Mouse (Mus musculus): Measurements from ENCODE around the gene Dcaf17.

Dcaf17 gene

DNA sequence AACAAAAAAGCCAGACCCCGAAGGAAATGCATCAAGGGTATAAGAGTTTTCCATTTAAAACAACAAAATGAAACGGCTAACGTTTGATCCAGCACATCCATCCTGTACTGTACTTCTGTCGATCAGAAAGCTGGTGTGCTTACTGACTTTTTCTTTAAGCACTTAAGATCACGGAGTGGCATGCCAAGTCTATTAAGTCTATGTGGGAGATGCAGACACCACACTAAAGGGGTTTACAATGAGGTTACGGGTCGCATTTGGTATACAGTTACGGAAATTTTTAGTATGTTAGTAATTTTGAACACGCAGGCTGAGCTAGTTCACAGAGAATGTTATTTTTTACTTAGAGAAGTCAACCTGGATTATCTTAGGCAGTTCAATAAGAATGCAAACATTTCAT is 412 bp upstream of the Dcaf17 start:
- no peak for DNase-seq (ENCODE audit: low spot score in 2 of 2)

DNA sequence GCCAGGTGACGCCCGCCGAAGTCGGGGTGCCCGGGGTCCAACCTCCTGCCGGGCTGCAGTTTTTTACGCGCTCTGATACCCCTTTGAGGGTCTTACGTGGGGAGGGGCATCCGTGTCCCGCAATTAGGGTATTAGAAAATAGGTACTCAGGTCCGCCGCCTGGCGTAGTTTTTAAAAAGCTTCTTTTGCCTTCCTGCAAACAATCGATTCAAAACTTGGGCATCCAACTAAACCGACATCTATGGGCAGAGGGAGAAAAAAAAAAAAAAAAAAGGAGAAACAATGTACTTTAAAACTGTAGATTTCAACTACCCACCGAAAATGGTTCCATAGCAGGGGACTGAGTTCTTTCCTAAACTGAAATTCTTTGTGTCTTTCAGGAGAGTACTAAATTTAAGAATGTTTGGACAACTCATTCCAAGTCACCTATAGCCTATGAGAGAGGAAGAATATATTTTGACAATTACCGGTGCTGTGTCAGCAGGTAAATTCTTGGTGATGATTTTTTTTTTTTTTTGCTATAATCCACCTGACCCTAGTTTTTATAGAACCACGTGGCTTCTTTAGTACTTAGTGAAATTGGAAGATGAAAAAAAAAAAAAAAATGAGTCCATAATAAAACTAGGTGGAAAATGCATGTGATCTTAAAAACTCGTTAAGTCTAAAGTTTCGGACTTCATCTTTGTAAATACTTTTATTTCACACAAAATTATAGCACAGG is 1.1 kb downstream of the Dcaf17 start:
- no peak for DNase-seq (ENCODE audit: low spot score in 2 of 2)

DNA sequence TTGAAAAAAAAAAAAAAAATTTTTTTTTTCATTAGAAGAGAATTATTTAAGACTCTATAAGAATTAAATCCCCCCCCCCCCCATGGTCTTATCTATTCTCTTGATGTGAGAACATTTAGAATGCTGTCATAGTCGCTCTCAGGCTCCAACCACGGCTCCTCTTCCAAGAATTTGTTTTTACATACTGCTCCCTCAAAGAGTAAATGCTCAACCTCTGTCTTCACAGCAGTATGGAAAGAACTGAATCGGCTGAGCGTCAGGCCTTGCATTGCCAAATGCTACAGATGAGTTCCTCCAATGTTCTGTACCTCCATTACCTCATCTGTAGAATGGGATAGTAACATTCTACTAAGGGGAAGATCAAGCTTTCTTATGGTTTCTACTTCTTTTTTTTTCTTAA is 16.5 kb downstream of the Dcaf17 start:
- DNase-seq (ENCODE audit: low spot score in 2 of 2), result no peak

DNA sequence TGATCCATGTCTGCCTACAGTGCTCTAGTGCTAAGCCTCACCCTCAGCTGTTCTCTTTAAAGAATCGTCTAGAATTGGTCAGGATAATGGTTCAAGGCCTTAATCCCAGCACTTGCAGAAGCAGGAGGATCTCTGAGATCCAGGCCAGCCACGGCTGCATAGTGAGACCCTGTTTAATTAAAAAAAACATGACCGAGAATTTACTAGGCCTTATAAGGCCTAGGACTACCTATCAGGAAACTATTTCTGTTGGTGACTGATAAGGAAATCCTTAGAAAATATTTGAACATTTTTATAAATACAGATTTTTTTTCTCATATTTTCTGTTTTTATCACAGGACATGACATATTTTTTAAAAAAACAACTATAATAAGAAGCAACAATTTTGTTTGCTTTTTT is 18.2 kb downstream of the Dcaf17 start:
- no peak for DNase-seq (ENCODE audit: low spot score in 2 of 2)

DNA sequence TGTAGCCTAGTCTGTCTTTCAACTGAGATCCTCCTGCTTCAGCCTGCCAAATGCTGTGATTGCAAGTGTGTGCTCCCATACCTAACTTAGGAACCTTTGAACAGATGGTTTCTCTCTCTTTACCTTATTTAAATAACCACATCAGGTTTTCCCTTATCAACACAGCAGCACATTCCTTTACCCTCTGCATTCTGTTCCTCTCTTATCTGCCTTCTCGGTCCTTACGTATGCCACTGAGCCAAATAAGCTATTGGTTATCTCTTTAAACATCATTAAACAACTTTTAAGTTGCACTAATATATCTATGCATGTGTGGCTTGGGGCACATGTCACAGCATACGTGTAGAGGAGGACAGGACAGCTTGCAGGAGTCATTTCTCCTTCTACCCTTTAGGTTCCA is 18.7 kb downstream of the Dcaf17 start:
- no peak for DNase-seq (ENCODE audit: low spot score in 2 of 2)

DNA sequence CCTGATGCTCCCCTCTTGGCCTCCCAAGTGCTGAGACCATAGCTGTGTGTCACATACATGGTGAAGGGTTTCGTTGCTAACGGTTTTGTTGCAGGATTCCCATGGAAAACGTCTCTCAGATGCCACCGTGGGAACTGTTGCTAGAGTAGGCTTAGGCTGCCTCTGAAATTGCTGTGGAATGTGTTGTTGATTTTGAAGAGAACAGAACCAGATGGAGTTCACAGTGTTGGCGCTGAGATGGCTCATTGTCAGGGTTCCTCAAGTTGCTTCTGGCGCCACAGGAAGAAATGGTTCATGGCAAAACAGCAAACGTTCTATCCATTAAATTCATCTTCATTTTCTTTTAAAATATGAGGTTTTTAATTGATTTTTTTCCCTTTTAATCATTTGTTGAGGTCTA is 27.3 kb downstream of the Dcaf17 start:
- peak in 1 of 2 experiments; percentile 32 for DNase-seq (ENCODE audit: low spot score in 2 of 2)

DNA sequence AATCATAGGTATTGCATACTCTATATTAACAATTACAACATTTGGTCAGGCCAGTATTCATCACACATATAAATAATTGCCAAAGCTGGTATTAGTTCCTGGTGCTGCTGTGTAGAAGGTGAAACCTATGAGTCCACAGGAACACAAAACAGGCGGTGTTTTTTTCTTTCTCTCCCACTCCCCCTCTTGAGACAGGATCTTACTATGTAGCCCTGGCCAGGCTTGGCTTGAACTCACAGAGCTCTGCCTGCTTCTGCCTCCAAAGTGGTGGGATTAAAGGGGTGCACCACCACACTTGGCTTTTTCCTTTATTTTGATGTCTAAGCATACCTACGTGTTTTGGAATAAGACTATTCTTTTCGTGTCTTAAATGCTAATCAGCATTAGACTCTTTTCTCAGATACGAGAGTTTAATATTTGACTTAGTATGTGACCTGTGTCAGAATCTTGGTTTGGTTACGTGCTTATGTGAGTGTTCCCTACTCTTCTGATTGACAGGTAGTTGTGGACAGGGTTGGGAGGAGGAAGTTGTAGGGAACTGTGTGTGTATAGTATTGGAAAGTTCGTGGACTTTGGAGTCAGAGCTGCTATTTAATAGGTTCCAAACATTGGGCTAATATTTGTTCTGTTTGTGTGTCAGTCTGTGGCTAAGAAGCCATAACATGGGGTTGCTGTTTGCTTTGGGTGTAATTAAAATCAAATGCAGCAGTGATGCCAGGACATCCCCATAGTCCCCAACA is 28.5 kb downstream of the Dcaf17 start:
- no peak for DNase-seq (ENCODE audit: low spot score in 2 of 2)

DNA sequence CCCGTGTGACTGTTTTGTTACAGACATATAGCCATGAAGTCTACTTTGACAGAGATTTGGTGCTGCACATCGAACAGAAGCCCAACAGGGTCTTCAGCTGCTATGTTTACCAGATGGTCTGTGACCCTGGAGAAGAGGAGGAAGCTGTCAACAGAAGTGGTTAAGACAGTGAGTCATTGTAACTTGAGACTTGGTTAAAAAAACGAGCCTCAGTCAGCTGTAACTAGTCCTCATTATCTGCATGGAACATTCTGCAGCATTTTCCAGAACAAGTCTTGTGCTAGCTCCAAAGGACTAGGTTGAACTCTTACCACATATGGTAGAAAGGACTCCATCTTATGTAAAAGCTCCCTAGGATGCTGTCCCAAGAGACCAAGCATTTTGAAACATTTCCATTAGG is 34.6 kb downstream of the Dcaf17 start:
- DNase-seq (ENCODE audit: low spot score in 2 of 2), result no peak

DNA sequence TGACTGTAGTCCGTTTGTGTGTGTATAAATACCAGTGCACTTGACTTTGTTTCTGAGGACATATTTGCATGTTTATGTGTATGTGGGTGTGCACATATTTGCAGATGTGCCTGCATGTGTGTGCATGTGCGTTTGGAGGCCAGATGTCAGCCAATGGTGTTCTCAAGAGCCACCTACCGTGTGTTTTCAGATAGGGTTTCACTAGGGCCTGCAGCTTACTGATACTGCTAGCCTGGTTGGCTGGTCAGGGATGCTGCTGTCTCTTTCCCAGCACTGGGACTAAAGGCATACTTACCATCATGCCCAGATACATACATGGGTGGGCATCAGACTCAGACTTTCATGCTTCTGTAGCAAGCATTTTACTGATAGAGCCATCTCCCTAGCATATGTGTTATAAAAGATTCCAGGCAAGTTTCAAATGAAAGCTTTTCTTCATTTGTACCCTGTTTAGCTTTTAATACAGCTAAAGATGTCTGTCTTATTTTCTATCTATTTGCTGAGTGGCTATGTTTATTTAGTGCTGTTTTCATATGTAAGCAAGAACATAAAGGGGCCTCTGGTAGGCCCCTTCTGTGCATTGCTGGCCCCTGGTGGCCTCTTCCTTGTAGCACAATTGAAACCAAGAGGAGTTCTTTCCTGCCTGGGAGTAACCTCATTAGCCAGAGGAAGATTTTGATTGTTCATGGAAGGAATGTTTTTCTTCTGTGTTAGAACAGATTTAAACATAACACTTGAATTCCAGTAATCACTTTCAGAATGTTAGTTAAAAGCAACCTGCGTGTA is 35.7 kb downstream of the Dcaf17 start:
- DNase-seq (ENCODE audit: low spot score in 2 of 2), result no peak

DNA sequence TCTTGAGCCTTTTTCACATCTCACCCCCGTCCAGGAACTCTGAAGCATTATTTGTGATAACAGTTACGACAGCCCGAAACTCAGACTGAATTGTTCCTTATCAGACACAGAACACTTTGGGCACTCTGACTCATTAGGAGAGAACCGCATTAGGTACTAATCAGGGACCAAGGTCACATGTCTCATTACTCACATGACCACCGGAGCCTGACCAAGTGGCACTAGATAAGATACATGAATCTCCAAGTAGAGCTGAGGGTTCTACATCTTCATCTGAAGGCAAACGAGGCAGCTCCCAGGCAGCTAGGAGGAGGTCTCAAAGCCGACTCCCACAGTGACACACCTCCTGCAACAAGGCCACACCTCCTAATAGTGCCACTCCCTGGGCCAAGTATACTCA is 41.0 kb downstream of the Dcaf17 start:
- no peak for DNase-seq (ENCODE audit: low spot score in 2 of 2)

DNA sequence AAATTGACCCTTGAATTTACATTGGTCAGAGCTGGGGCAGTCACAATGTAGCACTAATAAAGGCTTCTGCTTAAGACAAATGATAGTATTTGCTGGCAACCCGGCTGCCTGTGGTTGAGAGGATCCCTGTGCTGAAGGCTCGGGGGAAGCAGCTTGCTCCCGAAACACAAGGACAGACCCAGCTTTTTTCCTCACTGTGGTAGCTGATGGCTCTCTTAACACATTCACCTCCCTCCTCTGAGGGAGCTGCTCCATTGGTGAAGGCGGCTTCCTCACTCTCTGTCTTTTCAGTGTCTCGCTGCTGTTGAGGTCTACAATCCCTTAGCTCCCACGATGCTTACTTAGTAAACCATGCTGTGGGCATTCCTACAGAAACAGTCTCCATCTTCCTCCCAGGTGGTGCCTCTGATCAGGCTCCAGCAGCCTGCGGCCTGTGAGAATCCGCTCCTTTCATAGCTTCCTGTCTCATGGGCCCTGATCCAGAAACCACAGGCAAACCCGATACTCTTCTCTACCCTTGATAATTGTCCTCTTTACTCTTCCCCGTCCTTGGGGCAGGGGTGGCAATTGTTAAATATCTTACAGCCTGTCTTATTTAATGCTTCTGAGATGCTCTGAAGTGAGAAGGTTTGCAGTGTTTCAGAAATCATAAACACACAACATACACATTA is 47.6 kb downstream of the Dcaf17 start:
- DNase-seq (ENCODE audit: low spot score in 2 of 2), result no peak

DNA sequence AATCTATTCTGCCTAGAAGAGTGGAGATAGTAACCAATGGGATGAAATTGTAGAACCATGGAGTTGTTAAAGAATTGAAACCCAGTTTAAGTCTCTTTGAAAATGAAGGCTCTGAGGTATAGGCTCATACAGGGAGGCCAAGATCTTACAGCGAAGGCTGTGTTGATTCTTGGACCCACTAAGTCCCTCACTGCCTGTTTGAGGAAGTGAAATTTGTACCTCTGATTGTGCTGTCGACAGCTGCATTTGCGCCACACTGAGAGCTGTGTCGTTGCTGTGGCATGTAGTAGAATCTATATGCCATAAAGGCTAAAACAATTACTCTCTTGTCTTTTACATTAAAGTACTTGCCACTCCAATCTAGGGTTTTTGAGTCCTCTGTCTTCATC is 48.2 kb downstream of the Dcaf17 start:
- DNase-seq (ENCODE audit: low spot score in 2 of 2), result no peak

DNA sequence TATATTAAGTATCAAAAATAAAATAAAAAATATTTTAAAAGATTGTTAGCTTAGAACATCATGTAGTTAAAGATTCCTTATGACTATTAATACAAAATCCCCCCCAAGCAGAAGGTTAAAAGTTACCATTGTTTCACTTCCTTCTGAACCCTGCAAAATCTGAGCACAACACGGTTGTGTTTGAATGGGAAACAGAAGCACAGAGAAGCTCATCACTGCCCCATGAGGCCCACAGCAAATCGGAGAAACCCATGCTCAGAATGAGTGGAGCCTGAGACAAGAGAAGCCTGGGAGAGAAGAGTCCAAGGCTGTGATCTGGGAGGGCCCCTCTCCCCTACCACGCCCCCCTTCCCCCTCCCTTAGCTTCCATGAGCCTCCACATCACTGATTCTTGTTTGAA is 49.6 kb downstream of the Dcaf17 start:
- DNase-seq (ENCODE audit: low spot score in 2 of 2), result no peak

DNA sequence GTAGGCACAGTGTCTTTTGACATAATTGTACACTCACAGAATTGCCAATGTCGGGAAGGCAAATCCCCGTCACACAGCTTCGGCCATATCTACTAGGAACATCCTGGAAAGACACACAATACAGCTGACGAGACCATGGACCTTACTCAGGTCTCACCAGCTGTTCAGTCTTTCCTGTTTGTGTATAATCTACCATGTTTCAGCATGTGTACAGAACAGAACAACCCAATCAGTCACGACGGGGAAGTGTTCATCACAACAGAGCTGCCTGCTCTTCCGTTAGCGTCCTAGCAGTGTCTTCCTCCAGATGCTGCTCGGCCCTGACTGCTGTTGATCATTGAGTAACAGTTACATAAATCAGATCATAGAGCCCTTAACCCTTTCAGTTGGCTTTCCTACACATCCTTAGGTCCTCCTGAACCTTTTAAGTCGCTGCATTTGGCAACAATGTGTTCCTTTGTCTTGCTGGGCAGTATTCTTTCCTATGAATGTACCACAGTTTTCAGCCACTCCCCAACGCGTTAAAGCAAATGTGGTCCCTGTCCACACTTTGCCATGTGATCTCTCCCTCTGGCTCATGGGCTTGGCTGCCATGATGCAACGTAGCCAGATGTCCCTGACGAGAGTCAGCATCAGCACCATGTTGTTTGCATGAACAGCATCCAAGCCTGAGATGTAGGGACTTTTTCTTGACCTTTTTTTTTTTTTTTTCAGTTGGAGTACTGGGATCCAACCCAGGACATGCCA is 50.5 kb downstream of the Dcaf17 start:
- DNase-seq (ENCODE audit: low spot score in 2 of 2), result no peak

DNA sequence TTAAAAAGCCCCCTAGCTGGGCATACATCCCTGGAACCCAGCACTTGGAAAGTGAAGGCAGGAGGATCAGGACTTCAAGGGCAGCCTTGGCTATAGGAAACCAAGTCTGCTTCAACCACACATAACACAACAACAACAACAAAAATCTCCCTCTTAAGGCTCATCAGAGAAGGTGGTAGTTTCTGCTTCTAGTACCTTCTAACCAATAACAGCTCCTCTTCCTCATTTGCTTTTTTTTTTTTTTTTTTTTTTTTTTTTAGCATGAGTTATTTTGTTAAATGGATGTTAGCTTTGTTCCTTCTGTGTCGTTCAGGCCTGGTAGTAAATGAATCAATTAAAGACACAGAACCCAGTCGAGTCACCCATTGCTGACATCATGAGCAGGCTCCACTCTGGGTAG is 52.1 kb downstream of the Dcaf17 start:
- no peak for DNase-seq (ENCODE audit: low spot score in 2 of 2)

DNA sequence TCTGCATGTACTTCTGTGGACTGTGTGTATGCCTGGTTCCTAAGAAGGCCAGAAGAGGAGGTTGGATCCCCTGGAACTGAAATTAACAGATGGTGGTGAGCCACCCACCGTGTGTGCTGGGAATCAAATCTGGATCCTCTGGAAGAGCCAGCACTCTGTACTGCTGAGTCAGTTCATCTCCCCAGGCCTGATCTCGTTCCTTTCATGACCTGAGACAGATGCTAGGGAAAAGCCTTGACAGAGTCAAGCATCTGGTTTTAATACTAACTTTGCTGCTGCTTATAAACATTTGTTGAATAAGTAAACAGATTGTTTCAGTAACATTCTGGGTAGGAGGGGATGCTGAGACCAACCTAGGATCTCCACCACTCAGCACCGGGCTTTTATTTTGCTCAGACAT is 53.4 kb downstream of the Dcaf17 start:
- DNase-seq (ENCODE audit: low spot score in 2 of 2), result no peak

DNA sequence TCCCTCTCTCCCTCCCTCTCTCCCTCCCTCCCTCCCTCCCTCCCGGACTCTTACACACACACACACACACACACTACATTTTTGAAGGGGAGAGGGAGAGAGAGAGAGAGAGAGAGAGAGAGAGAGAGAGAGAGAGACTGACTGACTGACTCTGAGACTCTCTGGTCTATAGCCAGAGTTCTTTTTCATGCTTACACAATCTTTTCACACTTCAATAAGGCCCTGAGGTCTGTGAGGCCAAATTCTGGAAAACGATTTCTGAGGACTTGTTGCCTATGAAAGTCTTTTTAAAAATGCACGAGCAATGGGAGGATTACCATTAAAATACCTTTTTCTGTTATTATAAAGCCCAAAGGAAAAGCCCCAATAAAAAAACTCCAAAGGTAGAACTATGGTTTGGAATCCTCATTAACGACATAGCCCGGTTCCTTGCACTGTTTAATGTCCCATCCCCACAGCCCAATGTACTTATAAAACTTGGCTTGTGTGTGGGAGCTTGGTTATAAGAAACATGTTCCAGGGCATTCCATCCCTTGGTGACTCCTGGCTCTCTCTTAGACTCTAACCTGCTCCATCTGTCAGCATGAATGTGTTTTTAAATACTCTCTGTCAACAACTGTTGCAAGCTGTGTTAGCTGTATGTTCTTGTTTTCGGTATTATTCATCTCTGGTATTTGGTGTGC is 58.5 kb downstream of the Dcaf17 start:
- no peak for DNase-seq (ENCODE audit: low spot score in 2 of 2)

DNA sequence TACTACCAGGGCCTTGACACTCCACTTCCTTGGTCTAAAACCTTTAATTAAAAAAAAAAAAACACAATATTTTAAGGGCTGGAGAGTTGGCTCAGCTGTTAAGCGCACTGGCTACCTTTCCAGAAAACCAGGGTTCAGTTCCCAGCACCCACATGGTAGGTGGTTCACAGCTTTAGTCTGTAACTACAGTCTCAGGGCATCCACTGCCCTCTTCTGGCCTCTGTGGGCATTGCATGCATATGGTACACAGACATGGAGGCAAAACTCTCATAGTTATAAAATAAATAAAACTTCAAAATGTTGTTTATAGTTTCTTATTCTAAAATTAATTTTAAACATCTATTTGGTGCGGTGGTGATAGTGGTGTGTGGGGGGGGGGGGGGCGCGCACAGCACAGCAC is 61.0 kb downstream of the Dcaf17 start:
- no peak for DNase-seq (ENCODE audit: low spot score in 2 of 2)

DNA sequence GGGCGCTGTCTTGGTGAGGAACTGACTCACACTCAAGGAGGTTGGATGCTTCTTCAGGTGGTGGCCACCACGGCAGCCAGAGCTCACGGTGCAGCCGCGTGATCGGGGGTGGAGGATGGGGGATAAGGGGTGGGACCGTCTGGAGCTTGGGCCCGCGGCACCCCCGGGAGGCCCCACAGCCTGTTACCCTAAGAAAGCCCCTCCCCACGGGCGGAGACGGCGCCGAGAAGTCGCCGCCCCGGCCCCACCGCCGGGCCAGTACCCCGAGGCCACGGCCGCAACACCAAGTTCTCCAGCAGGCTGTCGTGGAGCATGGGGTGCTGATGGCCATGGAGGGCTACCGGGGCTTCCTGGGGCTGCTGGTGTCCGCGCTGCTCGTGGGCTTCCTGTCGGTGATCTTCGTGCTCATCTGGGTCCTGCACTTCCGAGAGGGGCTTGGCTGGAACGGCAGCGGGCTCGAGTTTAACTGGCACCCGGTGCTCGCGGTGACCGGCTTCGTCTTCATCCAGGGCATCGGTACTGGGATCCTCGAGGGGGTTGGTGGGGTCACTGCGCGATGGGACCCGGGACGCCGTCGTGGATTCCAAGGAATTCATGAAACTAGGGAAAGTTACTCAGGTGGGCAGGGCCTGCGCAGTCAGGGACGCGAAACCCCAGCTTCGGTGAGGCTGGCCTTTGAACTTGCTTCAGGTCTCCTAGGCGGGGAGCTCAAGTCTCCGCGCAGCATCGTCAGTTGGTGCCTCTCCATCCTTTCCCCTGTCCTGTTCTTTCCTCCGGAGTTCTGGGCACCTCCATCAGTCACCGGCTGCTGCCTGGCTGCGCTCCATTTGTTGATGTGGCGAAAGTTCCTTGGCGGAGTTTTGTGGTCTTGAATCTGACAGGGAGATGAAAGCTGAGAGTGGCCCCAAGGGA is 62.9 kb downstream of the Dcaf17 start, which contains the start of gene Cybrd1:
Gene Cybrd1 (plus strand): TSS at position 127 of the 912 bp plus-strand sequence.
- DNase-seq (ENCODE audit: low spot score in 2 of 2), result peak; percentile 49 to 55

DNA sequence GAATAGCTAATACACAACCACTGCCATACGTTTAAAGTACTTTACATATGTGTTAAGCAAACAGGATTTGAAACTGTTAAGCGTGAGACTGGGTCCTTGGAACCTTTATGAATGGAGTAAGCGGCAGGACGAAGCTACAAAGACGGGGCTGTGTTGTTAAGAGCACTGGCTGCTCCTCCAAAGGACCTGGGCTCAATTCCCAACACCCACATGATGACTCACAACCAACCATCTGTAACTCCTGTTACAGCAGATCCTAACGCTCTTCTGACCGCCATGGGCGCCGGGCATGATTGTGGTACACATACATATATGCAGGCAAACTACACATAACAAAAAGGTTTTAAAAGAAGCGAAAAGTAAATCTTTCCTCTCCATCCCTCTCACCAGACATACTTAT is 65.7 kb downstream of the Dcaf17 start:
- peak; percentile 43 to 55 for DNase-seq (ENCODE audit: low spot score in 2 of 2)

Data from right cerebral cortex, postnatal 10 days (tissue).